Mouse (Mus musculus): Measurements from ENCODE around the gene Fryl.

DNA sequence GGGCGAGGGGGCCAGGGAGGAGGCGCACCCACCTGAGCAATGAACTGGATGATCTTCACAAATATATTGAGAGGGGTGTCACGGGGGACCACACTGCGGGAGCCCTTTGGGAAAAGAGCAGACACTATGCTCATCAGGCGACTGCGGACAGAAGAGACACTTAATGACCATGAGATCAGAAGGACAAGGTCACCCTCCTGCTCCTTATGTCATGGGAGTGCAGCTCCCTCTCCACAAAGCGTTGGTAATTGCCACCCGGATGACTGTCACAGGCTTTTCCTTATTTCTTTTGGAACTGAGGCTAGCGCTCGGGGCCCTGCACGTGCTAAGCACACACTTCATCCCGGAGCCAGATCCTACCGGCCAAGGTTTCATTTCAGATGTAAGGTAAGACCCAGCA is 144.1 kb downstream of the Fryl start:
- no peak for TF ChIP-seq CTCF (IDR thresholded peaks at IDR 0.05; ENCODE audit: borderline replicate concordance, control insufficient read depth, extremely low read depth, insufficient read depth, low read length, poor library complexity)
- no peak for TF ChIP-seq POLR2A (IDR thresholded peaks at IDR 0.05; ENCODE audit: control insufficient read depth, extremely low read depth, insufficient read depth, low read length, poor library complexity)
